Mouse (Mus musculus) macrophage (primary cell): ENCODE data around the gene Coro7. TPM values are rescaled to one million over a fixed set of nuclear protein-coding genes. Genes with fewer than 3 reads are reported as not detected.

Experiments
- H3K27ac ChIP-seq: fragments of 350-480 bp; formaldehyde crosslinking; 2 replicates; pipeline ENCODE4 v1.9.0; 2021
- H3K36me3 ChIP-seq: fragments of 350-480 bp; formaldehyde crosslinking; 2 replicates; pipeline ENCODE4 v1.9.0; 2021; ENCODE audit errors: inconsistent target
- H3K4me3 ChIP-seq: fragments of 350-480 bp; formaldehyde crosslinking; 2 replicates; pipeline ENCODE4 v1.9.0; 2021; ENCODE audit errors: inconsistent target
- H3K79me2 ChIP-seq: fragments of 350-480 bp; formaldehyde crosslinking; 2 replicates; pipeline ENCODE4 v1.9.0; 2021; ENCODE audit errors: inconsistent target
- WGBS: methylation state at CpG from one replicate; pipeline ENCODE4 v1.1.7; 2026; ENCODE audit warnings: inconsistent platforms; ENCODE audit not compliant: missing documents; 5-methylcytosine and 5-hydroxymethylcytosine counted together
- polyA plus RNA-seq: library from polyadenylated mRNA; stranded (reverse); fragments of 250-400 nt; gene quantifications from 3 replicates; pipeline ENCODE4 v1.2.4, GENCODE M21; 2018; ENCODE audit warnings: inconsistent platforms

The Coro7 gene
- polyA plus RNA-seq, 1 experiment from 2014 or later, result 137 TPM

GRCm38 (mm10) chr16:4663806-4664205 lies 15.8 kb downstream of the Coro7 start:
- Histone ChIP-seq H3K27ac (no peak overlapping the region), H3K4me3 (no peak overlapping the region), H3K79me2 (peaks cover 29% of the 10 kb centered on the region; the same call in 1 of the 2 replicates), H3K36me3 (peaks cover 78% of the 10 kb centered on the region)
- 79% methylated on average over 2 of the region's 2 CpGs for WGBS

GRCm38 (mm10) chr16:4661605-4662004 lies 18.0 kb downstream of the Coro7 start:
- H3K27ac ChIP-seq, result no peak overlapping the region
- 91% methylated on average over 2 of the region's 2 CpGs for WGBS
- peaks cover 64% of the 10 kb centered on the region for H3K36me3 ChIP-seq
- H3K4me3 ChIP-seq, result no peak overlapping the region
- peaks cover 25% of the 10 kb centered on the region; the same call in 1 of the 2 replicates for H3K79me2 ChIP-seq

- Histone ChIP-seq H3K36me3 (peaks cover 65% of the 10 kb centered on the region), H3K4me3 (no peak overlapping the region)
- WGBS, result 60% methylated on average over 2 of the region's 2 CpGs
Observed at GRCm38 (mm10) chr16:4659326-4659725, 20.3 kb downstream of the Coro7 start.

GRCm38 (mm10) chr16:4658781-4659245 lies 20.8 kb downstream of the Coro7 start:
- H3K36me3 ChIP-seq, result peaks cover 65% of the 10 kb centered on the region
- H3K27ac ChIP-seq, result no peak overlapping the region
- 56% methylated on average over 7 of the region's 11 CpGs for WGBS
- peaks cover 6% of the 10 kb centered on the region; the same call in 1 of the 2 replicates for H3K79me2 ChIP-seq
- no peak overlapping the region for H3K4me3 ChIP-seq

More at GRCm38 (mm10) chr16:4659326-4659725, 20.3 kb downstream of the Coro7 start:
- H3K79me2 ChIP-seq, result peaks cover 11% of the 10 kb centered on the region; the same call in 1 of the 2 replicates
- H3K27ac ChIP-seq, result no peak overlapping the region

GRCm38 (mm10) chr16:4656571-4657081 lies 23.0 kb downstream of the Coro7 start:
- Histone ChIP-seq H3K4me3 (no peak overlapping the region), H3K79me2 (no peaks in the 10 kb centered on the region), H3K36me3 (peaks cover 66% of the 10 kb centered on the region), H3K27ac (no peak overlapping the region)
- 87% methylated on average over 9 of the region's 9 CpGs for WGBS

- H3K27ac ChIP-seq, result no peak overlapping the region
- no peak overlapping the region for H3K4me3 ChIP-seq
- no peaks in the 10 kb centered on the region for H3K79me2 ChIP-seq
- 73% methylated on average over 11 of the region's 11 CpGs for WGBS
- H3K36me3 ChIP-seq, result peaks cover 67% of the 10 kb centered on the region
Observed at GRCm38 (mm10) chr16:4655764-4656570, 23.6 kb downstream of the Coro7 start.

- WGBS, result 91% methylated on average over 4 of the region's 4 CpGs
- H3K36me3 ChIP-seq, result peaks cover 74% of the 10 kb centered on the region
- no peak overlapping the region for H3K4me3 ChIP-seq
- H3K79me2 ChIP-seq, result no peaks in the 10 kb centered on the region
- no peak overlapping the region for H3K27ac ChIP-seq
Observed at GRCm38 (mm10) chr16:4655251-4655734, 24.3 kb downstream of the Coro7 start.

GRCm38 (mm10) chr16:4654706-4655105 lies 24.9 kb downstream of the Coro7 start:
- Histone ChIP-seq H3K79me2 (no peaks in the 10 kb centered on the region; the same call in 1 of the 2 replicates), H3K4me3 (no peak overlapping the region), H3K27ac (no peak overlapping the region), H3K36me3 (peaks cover 80% of the 10 kb centered on the region)
- 98% methylated on average over 10 of the region's 10 CpGs for WGBS

- Histone ChIP-seq H3K4me3 (no peak overlapping the region), H3K79me2 (no peaks in the 10 kb centered on the region; the same call in 1 of the 2 replicates)
- WGBS, result 98% methylated on average over 4 of the region's 4 CpGs
Observed at GRCm38 (mm10) chr16:4652707-4653416, 26.7 kb downstream of the Coro7 start.

GRCm38 (mm10) chr16:4651624-4652023 lies 28.0 kb downstream of the Coro7 start:
- peaks cover 100% of the 10 kb centered on the region for H3K36me3 ChIP-seq
- H3K27ac ChIP-seq, result no peak overlapping the region
- no peak overlapping the region for H3K4me3 ChIP-seq
- WGBS, result 84% methylated on average over 7 of the region's 7 CpGs
- no peaks in the 10 kb centered on the region; the same call in 1 of the 2 replicates for H3K79me2 ChIP-seq

More at GRCm38 (mm10) chr16:4652707-4653416, 26.7 kb downstream of the Coro7 start:
- Histone ChIP-seq H3K36me3 (peaks cover 93% of the 10 kb centered on the region), H3K27ac (no peak overlapping the region)

GRCm38 (mm10) chr16:4651081-4651480 lies 28.5 kb downstream of the Coro7 start:
- no peaks in the 10 kb centered on the region; the same call in 1 of the 2 replicates for H3K79me2 ChIP-seq
- peaks cover 99% of the 10 kb centered on the region for H3K36me3 ChIP-seq
- no peak overlapping the region for H3K27ac ChIP-seq
- WGBS, result 82% methylated on average over 1 of the region's 1 CpGs
- no peak overlapping the region for H3K4me3 ChIP-seq

GRCm38 (mm10) chr16:4650161-4650560 lies 29.4 kb downstream of the Coro7 start:
- peaks cover 98% of the 10 kb centered on the region for H3K36me3 ChIP-seq
- H3K79me2 ChIP-seq, result no peaks in the 10 kb centered on the region; the same call in 1 of the 2 replicates
- WGBS, result 100% methylated on average over 3 of the region's 3 CpGs
- no peak overlapping the region for H3K4me3 ChIP-seq
- no peak overlapping the region for H3K27ac ChIP-seq

GRCm38 (mm10) chr16:4649692-4650091 lies 29.9 kb downstream of the Coro7 start:
- Histone ChIP-seq H3K27ac (no peak overlapping the region), H3K4me3 (no peak overlapping the region), H3K36me3 (peaks cover 94% of the 10 kb centered on the region), H3K79me2 (no peaks in the 10 kb centered on the region; the same call in 1 of the 2 replicates)
- 91% methylated on average over 11 of the region's 11 CpGs for WGBS

GRCm38 (mm10) chr16:4649211-4649610 lies 30.4 kb downstream of the Coro7 start:
- Histone ChIP-seq H3K79me2 (no peaks in the 10 kb centered on the region; the same call in 1 of the 2 replicates), H3K27ac (no peak overlapping the region), H3K4me3 (no peak overlapping the region), H3K36me3 (peaks cover 94% of the 10 kb centered on the region)
- 95% methylated on average over 5 of the region's 5 CpGs for WGBS
